Mouse (Mus musculus): Measurements from ENCODE around the gene Bcor. TPM values are rescaled to one million over a fixed set of nuclear protein-coding genes. Genes with fewer than 3 reads are reported as not detected.
A peak's percentile ranks its signal among the peaks of the same experiment; 100 is the strongest.

The Bcor gene
- polyA plus RNA-seq, 1 experiment from 2014 or later, result 27.7 TPM

DNA sequence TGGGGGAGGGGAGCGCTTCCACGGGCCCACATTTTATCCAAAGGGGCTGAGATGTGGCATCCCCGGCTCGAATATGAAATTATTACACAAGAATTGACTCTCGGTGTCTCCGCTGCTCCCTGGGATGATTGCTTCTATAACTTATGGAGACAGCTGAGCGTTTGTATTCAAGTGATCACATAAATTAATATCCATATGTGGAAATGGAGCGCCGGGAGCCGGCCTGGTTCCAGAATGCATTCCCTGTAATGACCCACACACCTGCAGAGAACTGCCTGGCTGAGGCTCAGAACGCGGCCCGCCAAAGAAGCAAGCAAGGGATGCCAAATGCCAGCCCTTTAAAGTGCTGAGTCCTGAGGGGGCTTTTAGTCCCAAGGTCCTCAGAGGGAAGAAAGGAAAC is 170.7 kb downstream of the Bcor start:
- 94% methylated on average over 13 of the region's 13 CpGs for WGBS
- no peaks in the 10 kb centered on the region for H3K9me3 ChIP-seq (ENCODE audit: control insufficient read depth, low read length)
- no peak overlapping the region for H3K27ac ChIP-seq (ENCODE audit: low read depth, low read length)
- H3K27me3 ChIP-seq (ENCODE audit: control insufficient read depth, insufficient read depth, low read length), result peaks cover 3% of the 10 kb centered on the region; the same call in 1 of the 2 replicates
- H3K4me2 ChIP-seq, result no peak overlapping the region
- H3K4me1 ChIP-seq (ENCODE audit: control insufficient read depth, insufficient read depth, low read length), result peaks cover 4% of the 10 kb centered on the region
- no peak overlapping the region for H3K4me3 ChIP-seq (ENCODE audit: low read depth, low read length)
- H3K9ac ChIP-seq (ENCODE audit: low read length), result no peak overlapping the region
- no peak for DNase-seq (ENCODE audit: low spot score, missing footprints)
- no peaks in the 10 kb centered on the region for H3K36me3 ChIP-seq (ENCODE audit: control insufficient read depth, insufficient read depth, low read length)
- ATAC-seq (ENCODE audit: low FRiP score), result no peak

DNA sequence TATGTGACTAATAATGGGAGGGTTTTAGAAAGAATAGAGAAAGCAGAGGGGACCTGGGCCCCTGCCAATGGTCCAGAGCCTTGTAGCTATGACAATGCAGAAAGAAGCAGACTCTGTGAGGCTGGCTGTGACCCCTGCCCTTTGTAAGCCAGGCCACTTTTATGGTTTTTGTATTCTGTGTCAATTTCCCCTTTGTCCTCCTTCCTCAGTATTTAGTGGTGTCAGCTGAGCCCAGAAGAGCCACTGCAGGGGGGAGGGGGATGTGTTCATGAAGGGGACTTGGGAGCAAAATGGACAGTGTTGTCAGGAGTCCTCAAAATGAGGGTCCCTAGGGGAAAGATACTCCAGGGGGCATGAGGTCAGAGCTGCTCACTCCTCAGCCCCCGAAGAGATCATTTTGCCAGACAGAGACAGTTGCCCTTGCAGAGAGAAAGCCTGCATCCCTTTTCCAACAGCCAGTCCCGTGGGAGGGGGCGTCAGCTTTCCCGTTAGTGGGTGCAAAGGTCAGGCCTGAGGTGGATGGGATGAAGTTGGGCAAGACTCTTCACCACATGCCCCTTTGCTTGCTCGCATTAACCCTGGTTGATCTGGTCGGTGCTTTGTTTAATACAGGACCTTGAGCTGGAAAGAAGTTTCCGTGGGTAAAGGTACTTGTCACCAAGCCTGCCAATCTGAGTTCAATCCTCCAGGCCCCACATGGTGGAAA is 171.8 kb downstream of the Bcor start:
- no peaks in the 10 kb centered on the region for H3K36me3 ChIP-seq (ENCODE audit: control insufficient read depth, insufficient read depth, low read length)
- H3K27me3 ChIP-seq (ENCODE audit: control insufficient read depth, insufficient read depth, low read length), result peaks cover 3% of the 10 kb centered on the region; the same call in 1 of the 2 replicates
- peaks cover 4% of the 10 kb centered on the region for H3K4me1 ChIP-seq (ENCODE audit: control insufficient read depth, insufficient read depth, low read length)
- H3K27ac ChIP-seq (ENCODE audit: low read depth, low read length), result no peak overlapping the region
- no peaks in the 10 kb centered on the region for H3K9me3 ChIP-seq (ENCODE audit: control insufficient read depth, low read length)
- ATAC-seq (ENCODE audit: low FRiP score), result peak; percentile 50; the same call in 1 of the 2 replicates
- H3K4me2 ChIP-seq, result no peak overlapping the region
- 26% methylated on average over 7 of the region's 7 CpGs for WGBS
- no peak for DNase-seq (ENCODE audit: low spot score, missing footprints)
- H3K9ac ChIP-seq (ENCODE audit: low read length), result no peak overlapping the region
- H3K4me3 ChIP-seq (ENCODE audit: low read depth, low read length), result no peak overlapping the region

DNA sequence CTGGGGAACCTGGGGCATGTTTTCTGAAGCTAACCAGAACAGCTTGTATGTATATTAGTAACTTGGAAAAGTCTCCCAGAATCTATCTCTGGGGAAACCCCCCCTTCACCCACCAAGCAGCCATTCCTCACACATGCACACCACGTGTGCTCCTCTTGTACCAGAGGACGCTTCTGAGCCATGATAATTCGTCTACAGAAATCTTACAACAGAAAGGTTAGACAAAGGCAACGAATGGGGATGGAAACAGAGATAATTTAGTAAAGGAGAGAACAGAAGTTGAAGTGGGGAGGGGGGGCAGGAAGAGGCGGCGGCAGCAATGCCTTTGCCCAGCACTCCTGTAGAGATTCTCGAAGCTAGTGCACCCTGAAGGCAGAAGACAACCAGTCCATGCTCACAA is 172.6 kb downstream of the Bcor start:
- Histone ChIP-seq H3K4me3 (ENCODE audit: low read depth, low read length) (no peak overlapping the region), H3K27ac (ENCODE audit: low read depth, low read length) (no peak overlapping the region), H3K36me3 (ENCODE audit: control insufficient read depth, insufficient read depth, low read length) (no peaks in the 10 kb centered on the region), H3K9ac (ENCODE audit: low read length) (no peak overlapping the region), H3K4me1 (ENCODE audit: control insufficient read depth, insufficient read depth, low read length) (peaks cover 4% of the 10 kb centered on the region), H3K9me3 (ENCODE audit: control insufficient read depth, low read length) (no peaks in the 10 kb centered on the region), H3K4me2 (no peak overlapping the region), H3K27me3 (ENCODE audit: control insufficient read depth, insufficient read depth, low read length) (peaks cover 3% of the 10 kb centered on the region; the same call in 1 of the 2 replicates)
- DNase-seq (ENCODE audit: low spot score, missing footprints) (no peak), ATAC-seq (ENCODE audit: low FRiP score) (no peak)
- WGBS, result 54% methylated on average over 7 of the region's 7 CpGs
